Mouse (Mus musculus) lung, adult 2 months (tissue): Measurements from ENCODE around the gene Cfap70.

Experiments
- CTCF ChIP-seq: fragments of 200-500 bp; IDR thresholded peaks from 2 replicates; pipeline ENCODE4 v1.5.1; 2011; ENCODE audit warnings: mild to moderate bottlenecking, low read length, control low read depth; ENCODE audit not compliant: insufficient read depth
- POLR2A ChIP-seq: fragments of 200-500 bp; IDR thresholded peaks from 2 replicates; pipeline ENCODE4 v1.6.1; 2011; ENCODE audit warnings: low read depth, mild to moderate bottlenecking, control low read depth, low read length, borderline replicate concordance; ENCODE audit errors: extremely low read depth

- no peak for TF ChIP-seq CTCF
- no peak for TF ChIP-seq POLR2A
Observed at GRCm38 (mm10) chr14:20442252-20442651, 9.8 kb downstream of the Cfap70 start.
